Mouse (Mus musculus): ENCODE measurements around the gene Abca9. TPM values are rescaled to one million over a fixed set of nuclear protein-coding genes. Genes with fewer than 3 reads are reported as not detected.

Gene Abca9
- polyA plus RNA-seq, 1 experiment = 1.1 TPM

DNA sequence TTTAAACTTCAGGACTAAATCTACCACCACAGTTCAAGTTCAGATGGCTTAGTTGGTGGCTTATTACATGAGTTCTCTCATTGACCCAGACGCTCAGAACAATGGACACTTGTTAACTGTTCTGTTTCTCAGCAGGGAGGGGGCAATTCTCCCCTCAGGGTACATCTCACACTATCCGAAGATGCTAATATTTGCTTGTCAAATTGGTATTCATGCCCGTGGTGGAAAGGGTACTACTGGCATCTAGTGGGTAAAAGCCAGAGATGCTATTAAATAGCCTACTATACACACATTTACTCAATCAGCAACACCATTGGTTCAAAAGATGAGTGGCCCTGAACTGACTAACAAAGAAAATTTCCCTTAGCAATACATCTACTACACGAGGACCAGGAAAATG lies 56.9 kb downstream of the Abca9 start:
- Histone ChIP-seq H3K4me3 (ENCODE audit: extremely low read depth, insufficient read depth, insufficient read length) (no peak overlapping the region), H3K27ac (ENCODE audit: insufficient read depth, low read length) (no peak overlapping the region), H3K4me1 (ENCODE audit: control insufficient read depth, insufficient read depth, insufficient read length) (no peaks in the 10 kb centered on the region), H3K27me3 (ENCODE audit: control insufficient read depth, insufficient read depth, low read length) (no peaks in the 10 kb centered on the region), H3K36me3 (ENCODE audit: control insufficient read depth, insufficient read depth, low read length) (no peaks in the 10 kb centered on the region)
- 68% methylated on average over 4 of the region's 4 CpGs for WGBS
- TF ChIP-seq POLR2A (IDR thresholded peaks at IDR 0.05; ENCODE audit: low read depth, low read length) = no peak
- TF ChIP-seq CTCF (IDR thresholded peaks at IDR 0.05; ENCODE audit: extremely low read depth, insufficient read depth, insufficient read length, insufficient replicate concordance) = no peak
- no peak for DNase-seq (ENCODE audit: low read depth in 1 of 2, low spot score in 2 of 2)

DNA sequence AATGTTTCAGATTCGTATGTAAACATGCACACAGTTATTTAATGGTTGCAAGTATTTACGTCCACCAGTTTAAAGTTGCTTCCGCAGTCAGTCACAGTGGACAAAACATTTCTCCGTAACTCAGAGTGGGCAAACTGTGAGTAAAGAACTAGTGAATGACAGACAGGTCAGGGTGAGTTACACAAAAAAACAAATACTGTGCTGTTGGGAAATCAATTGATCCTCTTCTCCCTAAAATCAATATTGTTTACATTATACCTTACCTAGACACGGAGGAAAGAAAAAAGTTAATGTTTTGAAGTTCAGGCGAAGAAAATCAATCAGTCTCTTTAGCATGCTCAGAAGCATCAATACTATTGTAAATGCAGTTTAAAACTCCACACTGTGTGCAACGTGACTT lies 66.6 kb downstream of the Abca9 start:
- 89% methylated on average over 7 of the region's 7 CpGs for WGBS
- TF ChIP-seq POLR2A (IDR thresholded peaks at IDR 0.05; ENCODE audit: low read depth, low read length) (no peak), CTCF (IDR thresholded peaks at IDR 0.05; ENCODE audit: extremely low read depth, insufficient read depth, insufficient read length, insufficient replicate concordance) (no peak)
- Histone ChIP-seq H3K4me3 (ENCODE audit: extremely low read depth, insufficient read depth, insufficient read length) (no peak overlapping the region), H3K27me3 (ENCODE audit: control insufficient read depth, insufficient read depth, low read length) (no peaks in the 10 kb centered on the region), H3K36me3 (ENCODE audit: control insufficient read depth, insufficient read depth, low read length) (no peaks in the 10 kb centered on the region), H3K4me1 (ENCODE audit: control insufficient read depth, insufficient read depth, insufficient read length) (no peaks in the 10 kb centered on the region), H3K27ac (ENCODE audit: insufficient read depth, low read length) (no peak overlapping the region)
- DNase-seq (ENCODE audit: low read depth in 1 of 2, low spot score in 2 of 2) = no peak

DNA sequence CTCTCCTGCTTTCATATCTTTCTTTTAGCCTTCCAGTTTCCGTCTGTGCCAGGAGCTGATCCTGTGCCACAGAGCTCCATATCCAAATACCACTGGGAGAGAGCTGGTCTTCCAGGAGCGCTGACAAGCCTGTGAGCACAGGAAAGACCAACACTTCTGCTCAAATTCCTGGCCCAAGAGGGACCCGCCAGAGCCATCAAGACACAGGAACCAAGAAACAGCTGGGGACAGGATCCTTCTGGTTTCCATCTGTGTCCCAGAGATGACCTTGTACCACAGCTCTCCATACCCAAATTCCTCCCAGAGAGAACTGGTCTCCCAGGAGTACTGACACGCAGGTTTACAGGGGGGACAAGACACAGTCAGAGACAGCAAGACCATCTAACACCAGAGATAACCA lies 69.1 kb downstream of the Abca9 start:
- no peak for DNase-seq (ENCODE audit: low read depth in 1 of 2, low spot score in 2 of 2)
- no peak overlapping the region for H3K4me3 ChIP-seq (ENCODE audit: extremely low read depth, insufficient read depth, insufficient read length)
- 83% methylated on average over 4 of the region's 4 CpGs for WGBS

DNA sequence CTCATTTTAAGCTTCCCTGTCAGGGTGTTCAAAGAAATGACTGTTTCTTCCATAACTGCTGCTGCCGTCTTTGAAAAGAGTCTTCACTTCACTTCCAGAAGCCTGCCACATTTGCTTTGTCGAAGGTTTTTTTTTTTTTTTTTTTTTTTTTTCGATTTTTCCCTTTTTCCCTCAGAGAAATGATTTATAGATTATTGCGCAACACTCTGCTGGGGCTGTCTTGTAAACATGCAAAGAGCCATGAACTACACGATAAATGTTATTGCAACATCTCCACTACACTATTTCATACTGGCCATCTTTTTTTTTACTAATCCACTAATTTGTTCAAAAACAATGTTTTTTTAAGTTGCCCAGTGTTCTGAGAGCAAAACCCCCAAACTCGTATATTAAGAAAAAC lies 70.5 kb downstream of the Abca9 start:
- TF ChIP-seq POLR2A (IDR thresholded peaks at IDR 0.05; ENCODE audit: low read depth, low read length) = no peak
- no peak for TF ChIP-seq CTCF (IDR thresholded peaks at IDR 0.05; ENCODE audit: extremely low read depth, insufficient read depth, insufficient read length, insufficient replicate concordance)
- H3K4me1 ChIP-seq (ENCODE audit: control insufficient read depth, insufficient read depth, insufficient read length) = no peaks in the 10 kb centered on the region
- no peak overlapping the region for H3K27ac ChIP-seq (ENCODE audit: insufficient read depth, low read length)
- 68% methylated on average over 6 of the region's 6 CpGs for WGBS
- H3K4me3 ChIP-seq (ENCODE audit: extremely low read depth, insufficient read depth, insufficient read length) = no peak overlapping the region
- no peaks in the 10 kb centered on the region for H3K36me3 ChIP-seq (ENCODE audit: control insufficient read depth, insufficient read depth, low read length)
- no peaks in the 10 kb centered on the region for H3K27me3 ChIP-seq (ENCODE audit: control insufficient read depth, insufficient read depth, low read length)
- DNase-seq (ENCODE audit: low read depth in 1 of 2, low spot score in 2 of 2) = no peak

More for the DNA sequence above, 69.1 kb downstream of the Abca9 start:
- TF ChIP-seq CTCF (IDR thresholded peaks at IDR 0.05; ENCODE audit: extremely low read depth, insufficient read depth, insufficient read length, insufficient replicate concordance) (no peak), POLR2A (IDR thresholded peaks at IDR 0.05; ENCODE audit: low read depth, low read length) (no peak)
- no peak overlapping the region for H3K27ac ChIP-seq (ENCODE audit: insufficient read depth, low read length)
- no peaks in the 10 kb centered on the region for H3K36me3 ChIP-seq (ENCODE audit: control insufficient read depth, insufficient read depth, low read length)
- H3K4me1 ChIP-seq (ENCODE audit: control insufficient read depth, insufficient read depth, insufficient read length) = no peaks in the 10 kb centered on the region
- no peaks in the 10 kb centered on the region for H3K27me3 ChIP-seq (ENCODE audit: control insufficient read depth, insufficient read depth, low read length)

DNA sequence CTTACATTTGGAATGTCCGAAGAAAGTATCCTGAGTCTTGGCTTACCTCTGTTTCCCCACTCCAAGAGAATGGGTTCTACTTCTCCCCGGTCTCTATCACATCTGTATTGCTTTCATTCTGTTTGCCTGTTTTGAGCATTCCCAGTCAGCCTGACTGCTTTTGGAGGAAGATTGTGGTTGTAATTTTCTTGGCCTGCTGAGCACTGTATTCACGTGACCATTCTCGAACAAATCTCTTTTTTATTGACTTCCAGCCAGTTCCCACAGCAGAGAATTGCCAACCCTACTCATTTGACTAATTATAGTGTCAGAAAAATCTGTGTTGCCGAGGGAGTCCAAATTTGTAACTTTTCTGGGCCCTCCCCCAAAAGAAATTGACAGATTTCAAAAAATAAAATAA lies 72.1 kb downstream of the Abca9 start, which contains the start of gene Abca8a:
Abca8a (minus strand) TSS at position 121 of the 400 bp plus-strand sequence.
- no peak within 1 kb of the TSS for H3K4me3 ChIP-seq (ENCODE audit: extremely low read depth, insufficient read depth, insufficient read length)
- WGBS = 56% methylated on average over 5 of the region's 5 CpGs
- H3K36me3 ChIP-seq (ENCODE audit: control insufficient read depth, insufficient read depth, low read length) = no peaks in the 10 kb centered on the region
- DNase-seq (ENCODE audit: low read depth in 1 of 2, low spot score in 2 of 2) = no peak
- H3K27ac ChIP-seq (ENCODE audit: insufficient read depth, low read length) = no peak within 1 kb of the TSS
- H3K4me1 ChIP-seq (ENCODE audit: control insufficient read depth, insufficient read depth, insufficient read length) = no peaks in the 10 kb centered on the region
- no peaks in the 10 kb centered on the region for H3K27me3 ChIP-seq (ENCODE audit: control insufficient read depth, insufficient read depth, low read length)
- TF ChIP-seq POLR2A (IDR thresholded peaks at IDR 0.05; ENCODE audit: low read depth, low read length) (no peak), CTCF (IDR thresholded peaks at IDR 0.05; ENCODE audit: extremely low read depth, insufficient read depth, insufficient read length, insufficient replicate concordance) (no peak)

DNA sequence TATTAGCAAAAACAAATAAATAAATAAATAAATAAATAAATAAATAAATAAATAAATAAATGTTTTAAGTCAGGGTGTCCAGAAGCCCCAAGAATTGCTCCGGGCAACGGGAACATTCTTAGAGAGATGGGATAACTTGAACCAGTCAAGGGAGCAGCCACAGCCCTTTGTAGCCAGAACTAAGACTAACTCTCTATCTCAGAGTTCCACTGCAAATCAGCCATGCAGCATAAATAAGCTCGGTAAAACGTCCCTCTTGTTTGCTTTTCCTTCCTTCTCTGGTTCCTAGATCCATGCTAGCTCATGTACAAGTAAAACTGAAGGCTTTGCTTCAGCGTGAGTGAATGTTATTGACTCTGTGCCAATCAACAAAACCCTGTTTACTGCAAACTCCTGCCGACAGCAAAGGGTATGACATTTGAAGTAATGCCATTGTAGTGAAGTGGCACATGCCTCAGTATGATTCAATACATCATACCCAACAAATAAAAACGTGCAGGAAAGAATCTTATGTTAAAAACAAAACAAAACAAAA lies 73.1 kb downstream of the Abca9 start:
- H3K4me3 ChIP-seq (ENCODE audit: extremely low read depth, insufficient read depth, insufficient read length) = no peak overlapping the region
- no peaks in the 10 kb centered on the region for H3K36me3 ChIP-seq (ENCODE audit: control insufficient read depth, insufficient read depth, low read length)
- no peak for TF ChIP-seq CTCF (IDR thresholded peaks at IDR 0.05; ENCODE audit: extremely low read depth, insufficient read depth, insufficient read length, insufficient replicate concordance)
- TF ChIP-seq POLR2A (IDR thresholded peaks at IDR 0.05; ENCODE audit: low read depth, low read length) = no peak
- no peaks in the 10 kb centered on the region for H3K27me3 ChIP-seq (ENCODE audit: control insufficient read depth, insufficient read depth, low read length)
- no peak overlapping the region for H3K27ac ChIP-seq (ENCODE audit: insufficient read depth, low read length)
- H3K4me1 ChIP-seq (ENCODE audit: control insufficient read depth, insufficient read depth, insufficient read length) = no peaks in the 10 kb centered on the region
- 63% methylated on average over 7 of the region's 7 CpGs for WGBS
- no peak for DNase-seq (ENCODE audit: low read depth in 1 of 2, low spot score in 2 of 2)

DNA sequence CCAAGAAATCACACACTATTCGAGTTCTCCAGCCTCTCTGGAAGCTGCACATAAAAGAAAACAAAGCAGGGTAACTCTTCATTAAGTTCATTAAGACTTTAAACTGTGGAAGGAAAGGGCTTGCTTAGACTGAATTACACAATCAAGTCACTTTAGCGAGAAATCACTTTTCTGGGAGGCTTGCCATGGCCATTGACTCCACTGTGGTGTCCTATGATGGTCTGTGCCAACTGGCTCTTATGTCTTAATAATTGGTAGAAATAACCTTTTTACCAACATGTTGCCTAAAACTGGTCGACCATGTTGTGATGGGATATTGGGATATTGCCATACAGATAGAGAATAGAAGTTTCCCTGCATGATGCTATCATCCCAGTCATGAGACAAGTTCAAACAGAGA lies 73.8 kb downstream of the Abca9 start:
- DNase-seq (ENCODE audit: low read depth in 1 of 2, low spot score in 2 of 2) = no peak
- Histone ChIP-seq H3K27me3 (ENCODE audit: control insufficient read depth, insufficient read depth, low read length) (no peaks in the 10 kb centered on the region), H3K27ac (ENCODE audit: insufficient read depth, low read length) (no peak overlapping the region), H3K4me1 (ENCODE audit: control insufficient read depth, insufficient read depth, insufficient read length) (no peaks in the 10 kb centered on the region), H3K36me3 (ENCODE audit: control insufficient read depth, insufficient read depth, low read length) (no peaks in the 10 kb centered on the region), H3K4me3 (ENCODE audit: extremely low read depth, insufficient read depth, insufficient read length) (no peak overlapping the region)
- TF ChIP-seq CTCF (IDR thresholded peaks at IDR 0.05; ENCODE audit: extremely low read depth, insufficient read depth, insufficient read length, insufficient replicate concordance) (no peak), POLR2A (IDR thresholded peaks at IDR 0.05; ENCODE audit: low read depth, low read length) (no peak)
- WGBS = 73% methylated on average over 3 of the region's 3 CpGs
